Mouse (Mus musculus) forebrain, embryonic 10.5 days (tissue): ENCODE results near the gene Znrf4. TPM values are rescaled to one million over a fixed set of nuclear protein-coding genes. Genes with fewer than 3 reads are reported as not detected.

Experiments used
- DNase-seq: peaks from one replicate; pipeline ENCODE4 v3.0.0-alpha.2; 2017; ENCODE audit warnings: low spot score; ENCODE audit errors: extremely low spot score
- H3K27ac ChIP-seq: fragments of 300-500 bp; sonication (generic); 2 replicates; pipeline ENCODE4 v1.5.1; 2016; ENCODE audit warnings: mild to moderate bottlenecking
- H3K27me3 ChIP-seq: fragments of 300-500 bp; sonication (generic); 2 replicates; pipeline ENCODE4 v1.6.1; 2016; ENCODE audit warnings: mild to moderate bottlenecking; ENCODE audit not compliant: poor library complexity, severe bottlenecking
- H3K36me3 ChIP-seq: fragments of 300-500 bp; sonication (generic); replicated peaks from 2 replicates; pipeline ENCODE4 v1.6.1; 2016; ENCODE audit warnings: mild to moderate bottlenecking, moderate library complexity
- H3K4me1 ChIP-seq: fragments of 300-500 bp; sonication (generic); 2 replicates; pipeline ENCODE4 v1.6.1; 2016
- H3K4me3 ChIP-seq: fragments of 300-500 bp; sonication (generic); 2 replicates; pipeline ENCODE4 v1.5.1; 2016; ENCODE audit warnings: mild to moderate bottlenecking, moderate library complexity
- H3K9me3 ChIP-seq: fragments of 300-500 bp; sonication (generic); 2 replicates; pipeline ENCODE4 v1.6.1; 2016; ENCODE audit warnings: mild to moderate bottlenecking, moderate library complexity
- WGBS: fragments of 180-500 bp; shearing (Covaris S2); methylation state at CpG from one replicate; pipeline ENCODE4 v1.1.7; 2016; 5-methylcytosine and 5-hydroxymethylcytosine counted together
- polyA plus RNA-seq: library from polyadenylated mRNA; unstranded; fragments of >200 nt; fragmentation: Nextera tagmentation; extraction: Ambion mirVana; gene quantifications from 2 replicates; pipeline ENCODE4 v1.2.1, GENCODE M21; 2016

Gene Znrf4
- polyA plus RNA-seq, 1 experiment from 2014 or later: not detected

- Histone ChIP-seq H3K9me3 (peaks cover 11% of the 10 kb centered on the region; the same call in 1 of the 2 replicates), H3K27me3 (peaks cover 62% of the 10 kb centered on the region), H3K4me3 (no peak overlapping the region), H3K36me3 (no peaks in the 10 kb centered on the region), H3K27ac (0 out of 2 replicates have a peak overlapping the region, but pooled peaks have one; percentile 11), H3K4me1 (peaks cover 52% of the 10 kb centered on the region)
- 62% methylated on average over 11 of the region's 11 CpGs for WGBS
- no peak for DNase-seq
Observed at GRCm38 (mm10) chr17:56478191-56478611, 34.0 kb downstream of the Znrf4 start.

- WGBS: 83% methylated on average over 19 of the region's 19 CpGs
- Histone ChIP-seq H3K36me3 (no peaks in the 10 kb centered on the region), H3K4me3 (no peak overlapping the region), H3K4me1 (peaks cover 61% of the 10 kb centered on the region), H3K27ac (no peak overlapping the region), H3K27me3 (peaks cover 71% of the 10 kb centered on the region), H3K9me3 (peaks cover 11% of the 10 kb centered on the region; the same call in 1 of the 2 replicates)
- DNase-seq: no peak
Observed at GRCm38 (mm10) chr17:56477191-56477818, 34.9 kb downstream of the Znrf4 start.

- Histone ChIP-seq H3K4me1 (peaks cover 70% of the 10 kb centered on the region), H3K4me3 (peak within 1 kb of the TSS; percentile 92), H3K27me3 (peaks cover 75% of the 10 kb centered on the region), H3K9me3 (peaks cover 11% of the 10 kb centered on the region; the same call in 1 of the 2 replicates), H3K27ac (peak within 1 kb of the TSS; percentile 97), H3K36me3 (no peaks in the 10 kb centered on the region)
- peak; percentile 96 for DNase-seq
- WGBS: 0% methylated on average over 27 of the region's 27 CpGs
Observed at GRCm38 (mm10) chr17:56476402-56476752, 35.9 kb downstream of the Znrf4 start, which contains the start of gene Ptprs. TSS of gene Ptprs (minus strand) at chr17:56476483.

GRCm38 (mm10) chr17:56475584-56476401 is 36.4 kb downstream of the Znrf4 start:
- no peak for DNase-seq
- H3K36me3 ChIP-seq: no peaks in the 10 kb centered on the region
- WGBS: under 1% methylated on average over 66 of the region's 66 CpGs
- peaks cover 76% of the 10 kb centered on the region for H3K4me1 ChIP-seq
- H3K9me3 ChIP-seq: peaks cover 11% of the 10 kb centered on the region; the same call in 1 of the 2 replicates
- peak overlapping the region; percentile 92 for H3K4me3 ChIP-seq
- H3K27me3 ChIP-seq: peaks cover 80% of the 10 kb centered on the region
- H3K27ac ChIP-seq: peak overlapping the region; percentile 97

GRCm38 (mm10) chr17:56474831-56475581 is 37.2 kb downstream of the Znrf4 start:
- Histone ChIP-seq H3K4me1 (peaks cover 84% of the 10 kb centered on the region), H3K9me3 (peaks cover 11% of the 10 kb centered on the region; the same call in 1 of the 2 replicates), H3K4me3 (peak overlapping the region; percentile 92), H3K27ac (peak overlapping the region; percentile 97), H3K27me3 (peaks cover 87% of the 10 kb centered on the region), H3K36me3 (0 out of 2 replicates have a peak, but pooled peaks cover under 1% of the 10 kb centered on the region)
- 1% methylated on average over 24 of the region's 24 CpGs for WGBS
- DNase-seq: peak; percentile 78

- peaks cover 85% of the 10 kb centered on the region for H3K4me1 ChIP-seq
- no peak for DNase-seq
- 4% methylated on average over 32 of the region's 32 CpGs for WGBS
- H3K36me3 ChIP-seq: peaks cover 7% of the 10 kb centered on the region
- peak overlapping the region; percentile 97 for H3K27ac ChIP-seq
- H3K9me3 ChIP-seq: peaks cover 11% of the 10 kb centered on the region; the same call in 1 of the 2 replicates
- peaks cover 93% of the 10 kb centered on the region for H3K27me3 ChIP-seq
- H3K4me3 ChIP-seq: peak overlapping the region; percentile 92
Observed at GRCm38 (mm10) chr17:56474311-56474830, 37.9 kb downstream of the Znrf4 start.

GRCm38 (mm10) chr17:56473611-56473905 is 38.7 kb downstream of the Znrf4 start:
- Histone ChIP-seq H3K27me3 (peaks cover 91% of the 10 kb centered on the region), H3K9me3 (peaks cover 13% of the 10 kb centered on the region; the same call in 1 of the 2 replicates), H3K4me1 (peaks cover 86% of the 10 kb centered on the region), H3K27ac (peak overlapping the region; percentile 97), H3K4me3 (peak overlapping the region; percentile 92), H3K36me3 (peaks cover 15% of the 10 kb centered on the region)
- no peak for DNase-seq
- WGBS: 1% methylated on average over 11 of the region's 11 CpGs

- Histone ChIP-seq H3K27me3 (peaks cover 85% of the 10 kb centered on the region), H3K4me3 (peak overlapping the region; percentile 92), H3K36me3 (peaks cover 21% of the 10 kb centered on the region), H3K9me3 (peaks cover 15% of the 10 kb centered on the region; the same call in 1 of the 2 replicates), H3K27ac (peak overlapping the region; percentile 68; the same call in 1 of the 2 replicates), H3K4me1 (peaks cover 86% of the 10 kb centered on the region)
- WGBS: 3% methylated on average over 50 of the region's 50 CpGs
- DNase-seq: peak; percentile 62
Observed at GRCm38 (mm10) chr17:56472733-56473610, 39.3 kb downstream of the Znrf4 start.

- Histone ChIP-seq H3K4me1 (peaks cover 94% of the 10 kb centered on the region), H3K36me3 (peaks cover 26% of the 10 kb centered on the region), H3K27ac (peak overlapping the region; percentile 8; the same call in 1 of the 2 replicates), H3K27me3 (peaks cover 76% of the 10 kb centered on the region), H3K9me3 (peaks cover 12% of the 10 kb centered on the region; the same call in 1 of the 2 replicates), H3K4me3 (peak overlapping the region; percentile 92)
- DNase-seq: no peak
- 9% methylated on average over 16 of the region's 16 CpGs for WGBS
Observed at GRCm38 (mm10) chr17:56472121-56472520, 40.1 kb downstream of the Znrf4 start.

- H3K4me3 ChIP-seq: no peak overlapping the region
- no peak overlapping the region for H3K27ac ChIP-seq
- peaks cover 29% of the 10 kb centered on the region for H3K36me3 ChIP-seq
- DNase-seq: no peak
- peaks cover 96% of the 10 kb centered on the region for H3K4me1 ChIP-seq
- peaks cover 5% of the 10 kb centered on the region; the same call in 1 of the 2 replicates for H3K9me3 ChIP-seq
- peaks cover 71% of the 10 kb centered on the region for H3K27me3 ChIP-seq
- WGBS: 79% methylated on average over 5 of the region's 5 CpGs
Observed at GRCm38 (mm10) chr17:56471136-56471535, 41.1 kb downstream of the Znrf4 start.

GRCm38 (mm10) chr17:56470571-56470970 is 41.7 kb downstream of the Znrf4 start:
- Histone ChIP-seq H3K4me3 (peak overlapping the region; percentile 43), H3K27me3 (peaks cover 67% of the 10 kb centered on the region), H3K9me3 (peaks cover 5% of the 10 kb centered on the region; the same call in 1 of the 2 replicates), H3K36me3 (peaks cover 29% of the 10 kb centered on the region), H3K4me1 (peaks cover 98% of the 10 kb centered on the region), H3K27ac (peak overlapping the region; percentile 81; the same call in 1 of the 2 replicates)
- 25% methylated on average over 10 of the region's 10 CpGs for WGBS
- DNase-seq: no peak
